Mouse (Mus musculus) spleen, postnatal 14 days (tissue): ENCODE data around the gene 6430571L13Rik.

Experiments
- DNase-seq, 2 experiments: peaks; one replicate each; pipeline ENCODE4 v3.0.0; 2021 to 2022; ENCODE audit warnings: low spot score in 2 of 2

6430571L13Rik gene

DNA sequence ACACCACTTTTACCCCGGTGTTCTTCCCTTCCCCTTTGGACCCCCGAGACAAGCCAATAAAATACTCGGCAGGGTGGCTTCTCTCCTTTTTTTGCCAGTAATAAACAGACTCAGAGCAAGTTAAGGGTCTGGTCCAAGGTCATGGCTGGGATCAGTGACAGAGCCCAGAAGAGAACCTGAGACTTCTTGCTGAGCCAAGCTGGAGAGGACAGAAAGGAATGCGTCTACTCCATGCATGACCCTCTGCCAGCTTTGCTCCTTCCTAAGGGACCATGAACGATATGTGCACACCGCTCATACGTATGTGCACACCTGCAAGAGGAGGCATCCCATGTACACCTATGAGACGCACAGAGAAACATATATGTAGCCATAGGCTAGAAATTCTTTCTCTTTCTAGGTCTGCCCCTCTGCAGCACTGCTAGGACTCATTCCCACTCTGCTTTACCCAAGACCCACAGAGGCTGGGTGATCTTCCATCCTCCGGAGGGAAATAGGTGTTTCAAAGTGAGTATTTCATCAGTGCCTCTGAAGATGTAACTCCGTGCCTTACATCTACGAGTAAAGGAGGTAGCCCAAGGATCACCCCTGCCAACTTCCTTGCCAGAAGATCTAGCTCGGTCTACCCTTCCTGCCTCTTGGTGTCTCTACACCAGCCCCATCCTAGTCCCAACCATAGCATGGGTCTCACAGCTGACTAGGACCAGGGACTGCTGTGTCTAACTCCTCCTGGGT is 676 bp downstream of the 6430571L13Rik start:
- no peak for DNase-seq

- no peak for DNase-seq
These were observed 1.9 kb downstream of the 6430571L13Rik start for GRCm38 (mm10) chr9:107342201-107342709.

DNA sequence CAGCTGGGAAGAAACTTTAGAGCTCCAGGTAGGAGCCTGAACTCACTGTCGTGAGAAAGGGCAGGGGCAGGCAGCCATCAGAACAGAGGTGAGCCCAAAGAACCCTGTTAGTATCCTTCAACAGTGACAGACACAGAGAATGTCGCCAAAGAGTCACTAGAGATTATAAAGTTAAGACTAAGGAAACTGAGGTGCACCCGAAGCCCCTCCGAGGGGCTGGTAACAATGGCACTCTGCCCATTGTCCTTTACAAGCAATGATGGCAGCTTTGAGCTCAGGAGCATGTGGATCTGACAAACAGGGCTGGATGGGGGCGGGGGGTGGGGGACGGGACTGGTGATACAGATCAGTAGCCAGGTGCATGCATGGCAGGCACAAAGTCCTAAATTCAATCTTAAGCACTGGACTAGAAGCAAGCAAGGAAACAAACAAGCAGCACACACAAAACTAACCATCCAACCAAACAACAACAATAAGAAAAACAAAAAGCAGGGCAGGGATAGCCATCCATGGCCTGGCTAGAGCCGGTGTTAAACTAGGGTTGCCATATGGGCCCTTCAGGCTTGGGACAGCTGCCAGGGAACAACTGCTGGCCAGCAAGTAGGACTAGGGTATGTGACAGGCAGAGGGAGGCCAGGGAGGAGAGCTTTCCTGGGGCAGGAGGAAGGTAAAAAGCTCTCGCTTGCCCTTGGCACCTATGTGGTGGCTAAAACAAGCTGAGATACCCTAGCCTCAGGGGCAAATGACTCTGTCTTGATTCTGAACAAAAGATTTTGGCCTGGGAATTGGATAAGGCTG is 2.9 kb downstream of the 6430571L13Rik start:
- DNase-seq = no peak

GRCm38 (mm10) chr9:107344027-107344426 is 3.6 kb downstream of the 6430571L13Rik start:
- no peak for DNase-seq

GRCm38 (mm10) chr9:107346081-107346480 is 5.7 kb downstream of the 6430571L13Rik start:
- no peak for DNase-seq

- DNase-seq = no peak
These were observed 7.3 kb downstream of the 6430571L13Rik start for GRCm38 (mm10) chr9:107347586-107348183.

GRCm38 (mm10) chr9:107349321-107349720 is 8.9 kb downstream of the 6430571L13Rik start:
- no peak for DNase-seq

DNA sequence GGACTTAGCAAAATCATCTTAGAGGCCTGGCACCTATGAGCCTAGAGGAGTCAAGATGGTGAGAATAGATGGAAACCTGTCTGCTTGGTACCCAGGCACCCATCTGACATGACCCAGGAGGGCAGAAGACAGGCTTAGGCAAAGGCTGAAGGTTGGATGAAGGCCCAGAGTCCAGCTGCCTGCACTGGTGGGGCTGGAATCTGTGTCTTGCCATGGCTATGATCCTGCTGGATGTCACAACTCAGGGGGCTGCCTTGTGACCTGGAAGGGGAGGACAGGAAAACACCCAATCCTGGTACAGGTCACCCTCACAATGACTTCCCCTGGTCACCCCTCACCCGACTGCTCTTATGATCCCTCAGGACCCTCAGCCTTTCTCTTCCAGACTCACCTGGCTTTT is 14.4 kb downstream of the 6430571L13Rik start:
- DNase-seq = no peak

GRCm38 (mm10) chr9:107355870-107356765 is 15.7 kb downstream of the 6430571L13Rik start:
- peak in 1 of 2 experiments; percentile 52 for DNase-seq

DNA sequence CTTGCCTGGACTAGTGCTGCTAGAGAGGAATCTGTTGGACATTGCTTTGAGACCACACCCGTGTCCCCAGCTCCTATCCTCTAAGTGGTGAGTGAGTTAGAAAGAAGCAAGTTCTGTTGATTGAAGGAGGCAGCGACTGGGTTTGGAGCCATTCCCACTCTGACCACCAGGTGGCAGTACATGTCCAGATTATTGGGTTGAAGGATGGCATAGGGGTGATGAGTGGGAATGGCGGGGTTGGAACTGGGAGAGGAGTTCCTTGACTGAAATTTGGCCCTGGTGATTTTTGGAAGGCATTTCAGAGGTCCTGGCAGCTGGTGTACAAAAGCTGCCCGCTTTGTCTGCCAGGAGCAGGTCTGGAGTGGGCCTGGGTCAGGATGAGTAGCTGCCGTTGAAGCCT is 17.2 kb downstream of the 6430571L13Rik start:
- DNase-seq = peak; percentile 50 to 70

DNA sequence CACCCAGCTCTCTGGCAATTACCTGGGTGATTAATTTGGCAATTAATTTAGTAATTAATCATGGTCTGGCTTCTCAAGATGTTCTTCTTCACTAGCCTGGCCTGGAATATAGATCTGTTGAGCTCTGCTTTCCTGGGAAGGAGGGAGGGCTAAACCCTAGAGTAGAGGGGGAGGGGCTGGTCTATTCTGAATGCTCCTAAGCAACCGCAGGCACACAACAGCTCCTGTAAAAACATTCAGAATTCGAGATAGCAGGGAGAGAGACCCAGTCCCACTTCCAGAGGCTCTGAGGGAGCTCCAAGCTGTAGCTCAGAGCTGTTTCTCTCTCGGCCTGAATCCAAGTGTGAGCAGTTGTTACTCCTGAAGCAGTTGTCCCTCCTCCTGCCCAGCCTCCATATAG is 20.6 kb downstream of the 6430571L13Rik start:
- DNase-seq = no peak

DNA sequence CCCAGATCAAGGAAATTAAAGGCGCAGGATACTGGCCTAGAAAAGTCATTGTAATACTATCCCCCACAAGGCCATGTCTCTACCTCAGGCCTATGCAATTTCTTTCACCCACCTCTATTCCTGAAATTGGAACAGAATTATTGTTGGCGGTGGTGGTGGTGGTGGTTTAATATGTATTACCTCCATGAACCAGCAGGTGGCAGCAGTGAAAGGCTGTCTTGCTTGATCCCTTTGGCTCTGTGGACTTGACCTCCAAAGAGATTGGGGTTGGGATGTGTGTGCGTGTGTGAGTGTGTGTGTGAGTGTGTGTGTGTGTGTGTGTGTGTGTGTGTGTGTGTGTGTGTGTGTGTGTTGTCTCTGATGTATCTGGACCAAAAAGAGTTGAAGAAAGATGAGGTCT is 26.2 kb downstream of the 6430571L13Rik start:
- DNase-seq = peak in 1 of 2 experiments; percentile 55

DNA sequence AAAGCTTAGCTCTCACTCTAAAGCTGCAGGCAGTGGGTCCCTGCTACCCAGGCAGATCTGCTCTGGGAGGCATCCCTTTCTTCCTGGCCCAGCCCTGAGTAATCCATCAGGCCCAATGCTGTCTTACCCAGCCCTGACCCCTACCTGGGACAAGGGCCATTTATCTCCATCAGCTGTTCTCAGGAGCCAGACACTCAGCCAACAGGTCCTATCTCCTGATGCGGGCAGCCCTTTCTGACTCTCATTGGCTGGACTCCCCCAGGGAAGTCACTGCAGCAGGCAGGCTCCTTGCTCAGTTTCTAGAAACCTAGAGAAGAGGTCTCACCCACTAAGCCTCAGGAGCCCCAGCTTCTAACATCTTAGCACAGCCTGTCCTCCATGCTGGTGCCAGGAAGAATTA is 27.9 kb downstream of the 6430571L13Rik start:
- peak in 1 of 2 experiments; percentile 12 for DNase-seq

- DNase-seq = peak; percentile 54 to 65
These were observed 29.1 kb downstream of the 6430571L13Rik start for GRCm38 (mm10) chr9:107369270-107370105.

- no peak for DNase-seq
These were observed 29.7 kb downstream of the 6430571L13Rik start for GRCm38 (mm10) chr9:107370106-107370463.

- no peak for DNase-seq
These were observed 32.0 kb downstream of the 6430571L13Rik start for GRCm38 (mm10) chr9:107372441-107372840.

GRCm38 (mm10) chr9:107374623-107375022 is 34.2 kb downstream of the 6430571L13Rik start:
- DNase-seq = peak in 1 of 2 experiments; percentile 20

DNA sequence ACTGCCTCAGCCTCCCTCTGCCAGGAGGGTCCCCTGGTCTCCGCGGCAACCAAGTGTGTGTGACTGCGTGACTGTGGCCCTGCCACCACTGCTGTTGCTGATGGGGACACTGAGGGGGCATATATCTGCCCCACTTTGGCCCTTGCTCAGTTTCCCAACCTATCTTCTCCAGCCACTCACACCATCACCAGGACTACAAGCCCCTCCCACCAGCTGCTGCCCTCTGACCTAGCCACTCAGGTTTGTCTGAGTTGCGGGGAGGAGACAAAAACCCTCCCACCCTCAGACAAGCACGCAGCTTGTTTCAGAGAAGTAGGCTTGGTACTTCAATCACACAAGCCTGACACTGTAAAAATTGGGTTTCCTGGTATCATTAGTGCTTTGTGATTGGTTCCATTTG is 35.0 kb downstream of the 6430571L13Rik start:
- no peak for DNase-seq

DNA sequence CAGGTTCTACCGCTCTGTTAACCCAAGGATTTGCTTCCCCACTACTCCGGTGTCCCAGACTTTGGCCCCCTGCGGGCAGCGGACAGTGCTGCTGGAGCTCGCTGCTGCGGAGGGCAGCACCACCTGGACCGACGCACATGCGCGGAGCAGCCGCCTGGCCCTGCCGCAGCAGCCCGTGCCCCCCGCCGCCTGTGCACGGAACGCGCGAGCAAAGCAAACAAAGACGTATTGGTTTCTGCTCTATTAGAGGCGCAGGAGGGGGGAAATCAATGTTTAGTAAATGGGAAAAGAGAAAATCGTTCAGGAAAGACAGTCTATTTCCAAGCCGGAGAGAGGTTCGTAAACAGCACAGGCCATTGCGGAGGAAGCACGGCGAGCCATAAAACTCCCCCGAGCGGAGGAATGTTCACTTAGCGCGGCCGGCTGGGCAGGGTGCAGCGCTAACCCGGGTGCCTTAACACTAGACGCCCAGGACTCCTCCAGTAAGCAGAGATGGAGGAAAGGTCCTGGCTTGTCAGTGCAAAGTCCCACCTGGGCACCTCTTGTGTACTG is 37.6 kb downstream of the 6430571L13Rik start:
- no peak for DNase-seq

DNA sequence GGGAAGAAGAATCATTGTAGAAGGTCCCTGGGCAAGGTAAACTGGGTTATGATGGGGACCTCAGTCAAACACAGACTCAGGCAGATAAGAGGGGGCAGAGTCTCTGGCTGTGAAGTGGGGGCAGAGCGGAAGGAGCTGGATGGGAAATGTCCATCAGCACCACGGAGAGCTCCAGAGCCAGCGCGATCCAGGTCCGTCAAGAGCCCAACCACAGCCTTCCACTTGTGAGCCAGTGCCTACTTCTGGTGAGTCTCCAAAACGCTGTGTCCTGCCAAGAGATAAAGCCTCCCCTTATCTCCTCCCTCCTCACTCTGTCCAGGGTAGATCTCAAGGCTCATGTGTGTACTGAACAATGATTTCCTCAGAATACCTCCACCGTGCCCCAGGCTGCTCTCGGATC is 41.3 kb downstream of the 6430571L13Rik start:
- DNase-seq = no peak
